ENCODE assay signal across 8 mouse cellular contexts in genomic region chr1:172512962-172513361, GRCm38 (mm10). TPM values are rescaled to one million over a fixed set of nuclear protein-coding genes. Genes with fewer than 3 reads are reported as not detected.
A peak's percentile ranks its signal among the peaks of the same experiment; 100 is the strongest.
DNase-seq lines count a peak whose midpoint lies in the region; ATAC-seq and TF ChIP-seq lines count a peak whose summit lies in the region.

No protein-coding gene starts in this region.

- peak overlapping the region; percentile 51 for H3K4me2 ChIP-seq in heart, embryonic 13.5 days
- peak overlapping the region; percentile 20 for H3K4me2 ChIP-seq in kidney, embryonic 14.5 days (replicated peaks; ENCODE audit: low read depth, low read length)

- DNase-seq in G1E (ENCODE audit: low spot score), result no peak
- DNase-seq in lung, postnatal 10 days, result peak; percentile 86
- no peak for DNase-seq in left cerebral cortex, adult 18-20 months (ENCODE audit: low spot score in 2 of 2)
- no peak for DNase-seq in left cerebral cortex, adult 8-10 months (ENCODE audit: low spot score in 2 of 2)

- H3K9me3 ChIP-seq in G1E (replicated peaks), result peaks cover 5% of the 10 kb centered on the region
- peaks cover 7% of the 10 kb centered on the region for H3K9me3 ChIP-seq in heart, embryonic 13.5 days
- H3K9me3 ChIP-seq in kidney, embryonic 14.5 days (ENCODE audit: control insufficient read depth, low read length), result peaks cover 7% of the 10 kb centered on the region; the same call in 1 of the 2 replicates

- 12% methylated on average over 13 of the region's 13 CpGs for WGBS in heart, embryonic 13.5 days
- WGBS in kidney, embryonic 14.5 days, result 20% methylated on average over 13 of the region's 13 CpGs
- 56% methylated on average over 13 of the region's 13 CpGs for WGBS in small intestine, adult 2 months

- TF ChIP-seq CTCF in G1E (IDR thresholded peaks at IDR 0.05; ENCODE audit: low read depth, low read length), result no peak
- no peak for TF ChIP-seq CTCF in bone marrow macrophage, adult 2 months (IDR thresholded peaks at IDR 0.05; ENCODE audit: low read depth, low read length)
- peak; percentile 32; the same call in 1 of the 2 replicates for TF ChIP-seq CTCF in small intestine, adult 2 months (IDR thresholded peaks at IDR 0.05; ENCODE audit: extremely low read depth, insufficient read length, insufficient replicate concordance, low read depth, low read length)

- no peaks in the 10 kb centered on the region for H3K27me3 ChIP-seq in G1E (ENCODE audit: insufficient read depth, low read length)
- no peaks in the 10 kb centered on the region for H3K27me3 ChIP-seq in heart, embryonic 13.5 days (replicated peaks)
- no peaks in the 10 kb centered on the region for H3K27me3 ChIP-seq in kidney, embryonic 14.5 days (ENCODE audit: control insufficient read depth, insufficient read depth, low read length)
- H3K27me3 ChIP-seq in small intestine, adult 2 months (ENCODE audit: control insufficient read depth, insufficient read depth, low read length), result no peaks in the 10 kb centered on the region

- no peak for TF ChIP-seq POLR2A in bone marrow macrophage, adult 2 months (IDR thresholded peaks at IDR 0.05; ENCODE audit: borderline replicate concordance, low read depth, low read length)
- TF ChIP-seq POLR2A in small intestine, adult 2 months (IDR thresholded peaks at IDR 0.05; ENCODE audit: low read depth, low read length), result no peak

- peak; percentile 40 for ATAC-seq in G1E (ENCODE audit: extremely low read depth, insufficient number of reproducible peaks, low FRiP score, poor library complexity, severe bottlenecking)
- ATAC-seq in heart, embryonic 13.5 days (ENCODE audit: extremely low read depth, insufficient number of reproducible peaks, low FRiP score, low TSS enrichment), result no peak
- ATAC-seq in kidney, embryonic 14.5 days (ENCODE audit: low FRiP score, low TSS enrichment), result peak; percentile 34; the same call in 1 of the 2 replicates

- H3K36me3 ChIP-seq in G1E (replicated peaks), result peaks cover 18% of the 10 kb centered on the region
- H3K36me3 ChIP-seq in heart, embryonic 13.5 days, result peaks cover 15% of the 10 kb centered on the region
- H3K36me3 ChIP-seq in kidney, embryonic 14.5 days (ENCODE audit: control insufficient read depth, insufficient read depth, low read length), result no peaks in the 10 kb centered on the region
- peaks cover 3% of the 10 kb centered on the region; the same call in 1 of the 2 replicates for H3K36me3 ChIP-seq in small intestine, adult 2 months (ENCODE audit: control insufficient read depth, insufficient read depth, low read length)

- peak overlapping the region; percentile 83 for H3K27ac ChIP-seq in bone marrow macrophage, adult 2 months (ENCODE audit: insufficient read depth, low read depth, low read length)
- peak overlapping the region; percentile 85 for H3K27ac ChIP-seq in heart, embryonic 13.5 days (replicated peaks)
- H3K27ac ChIP-seq in kidney, embryonic 14.5 days (ENCODE audit: low read depth, low read length), result peak overlapping the region; percentile 57; the same call in 1 of the 2 replicates
- H3K27ac ChIP-seq in small intestine, adult 2 months (ENCODE audit: insufficient read depth, low read depth, low read length), result peak overlapping the region; percentile 81

- peak overlapping the region; percentile 69 for H3K9ac ChIP-seq in heart, embryonic 13.5 days
- H3K9ac ChIP-seq in kidney, embryonic 14.5 days (ENCODE audit: low read depth, low read length), result peak overlapping the region; percentile 40; the same call in 1 of the 2 replicates

- H3K4me3 ChIP-seq in G1E (ENCODE audit: low read depth, low read length), result no peak overlapping the region; the same call in 1 of the 2 replicates
- peak overlapping the region; percentile 44 for H3K4me3 ChIP-seq in bone marrow macrophage, adult 2 months (ENCODE audit: insufficient read depth, low read length)
- H3K4me3 ChIP-seq in heart, embryonic 13.5 days, result peak overlapping the region; percentile 5; the same call in 1 of the 2 replicates
- no peak overlapping the region for H3K4me3 ChIP-seq in kidney, embryonic 14.5 days (ENCODE audit: low read length)
- no peak overlapping the region for H3K4me3 ChIP-seq in small intestine, adult 2 months (ENCODE audit: low read depth, low read length)

- H3K4me1 ChIP-seq in G1E (ENCODE audit: insufficient read depth, low read depth, low read length), result peaks cover 52% of the 10 kb centered on the region
- H3K4me1 ChIP-seq in bone marrow macrophage, adult 2 months (ENCODE audit: control insufficient read depth, insufficient read depth, low read length), result peaks cover 30% of the 10 kb centered on the region
- peaks cover 73% of the 10 kb centered on the region for H3K4me1 ChIP-seq in heart, embryonic 13.5 days
- H3K4me1 ChIP-seq in kidney, embryonic 14.5 days (ENCODE audit: control insufficient read depth, insufficient read depth, low read length), result peaks cover 14% of the 10 kb centered on the region
- peaks cover 22% of the 10 kb centered on the region for H3K4me1 ChIP-seq in small intestine, adult 2 months (ENCODE audit: control insufficient read depth, insufficient read depth, insufficient read length, low read length)

RNA-seq across cellular contexts. Expression of gene Cfap45, which starts 7.6 kb away (rescaled TPM):
- 4.6 TPM in 1 of 2 replicates, not detected in the other for total RNA-seq in G1E (2014; fragmentation: Nextera tagmentation)
- total RNA-seq in G1E (2017), result 0.12 and 0.33 TPM in 2 replicates
- not detected in 2 replicates for polyA plus RNA-seq in G1E (2012)
- 0.87 and 1.2 TPM in 2 replicates for polyA plus RNA-seq in bone marrow macrophage, adult 2 months (2012; ENCODE audit: insufficient read depth, insufficient read length, missing spikeins)
- 1.9 and 2.4 TPM in 2 replicates for polyA plus RNA-seq in heart, embryonic 13.5 days (2015; fragmentation: Nextera tagmentation; extraction: Ambion mirVana)
- polyA plus RNA-seq in kidney, embryonic 14.5 days (2014; fragmentation: Nextera tagmentation; extraction: Ambion mirVana), result 1.0 and 1.2 TPM in 2 replicates
- 0.29 and 1.3 TPM in 2 replicates for polyA plus RNA-seq in small intestine, adult 2 months (2012; rRNA removed)
- 1 to 10 TPM; 2.9 to 4.2 TPM for total RNA-seq in left cerebral cortex, adult 18-20 months (2021)
- 1 to 10 TPM; 3.7 to 4.7 (median 4.1) TPM for total RNA-seq in left cerebral cortex, adult 8-10 months (2022)

RNA-seq across cellular contexts. Expression of gene Tagln2, which starts 13.1 kb away (rescaled TPM):
- total RNA-seq in G1E (2014; fragmentation: Nextera tagmentation) (1,068 and 1,186 TPM in 2 replicates), G1E (2017) (618 and 679 TPM in 2 replicates)
- polyA plus RNA-seq in G1E (2012), result 1,022 and 1,501 TPM in 2 replicates
- polyA plus RNA-seq in bone marrow macrophage, adult 2 months (2012; ENCODE audit: insufficient read depth, insufficient read length, missing spikeins), result 316 and 321 TPM in 2 replicates
- 312 and 327 TPM in 2 replicates for polyA plus RNA-seq in heart, embryonic 13.5 days (2015; fragmentation: Nextera tagmentation; extraction: Ambion mirVana)
- polyA plus RNA-seq in kidney, embryonic 14.5 days (2014; fragmentation: Nextera tagmentation; extraction: Ambion mirVana), result 81.0 and 139 TPM in 2 replicates
- 149 and 284 TPM in 2 replicates for polyA plus RNA-seq in small intestine, adult 2 months (2012; rRNA removed)
- total RNA-seq in left cerebral cortex, adult 18-20 months (2021), result 10 to 100 TPM in 1 of 2 experiments, 1 to 10 TPM in 1; 8.2 to 12.3 TPM
- total RNA-seq in left cerebral cortex, adult 8-10 months (2022), result 10 to 100 TPM in 3 of 4 experiments, 1 to 10 TPM in 1; 9.6 to 15.4 (median 12.5) TPM

RNA-seq across cellular contexts. Expression of gene Igsf9, which starts 31.4 kb away (rescaled TPM):
- total RNA-seq in G1E (2014; fragmentation: Nextera tagmentation), result not detected in 2 replicates
- 0.12 and 0.38 TPM in 2 replicates for total RNA-seq in G1E (2017)
- not detected in 2 replicates for polyA plus RNA-seq in G1E (2012)
- 6.3 and 7.6 TPM in 2 replicates for polyA plus RNA-seq in bone marrow macrophage, adult 2 months (2012; ENCODE audit: insufficient read depth, insufficient read length, missing spikeins)
- polyA plus RNA-seq in heart, embryonic 13.5 days (2015; fragmentation: Nextera tagmentation; extraction: Ambion mirVana), result 9.2 and 9.6 TPM in 2 replicates
- polyA plus RNA-seq in kidney, embryonic 14.5 days (2014; fragmentation: Nextera tagmentation; extraction: Ambion mirVana), result 37.8 and 41.8 TPM in 2 replicates
- polyA plus RNA-seq in small intestine, adult 2 months (2012; rRNA removed), result 145 and 516 TPM in 2 replicates
- 1 to 10 TPM; 6.3 to 7.0 TPM for total RNA-seq in left cerebral cortex, adult 18-20 months (2021)
- total RNA-seq in left cerebral cortex, adult 8-10 months (2022), result 1 to 10 TPM; 5.2 to 9.1 (median 7.9) TPM

RNA-seq across cellular contexts. Expression of gene Slamf9, which starts 37.8 kb away (rescaled TPM):
- not detected in 2 replicates for total RNA-seq in G1E (2014; fragmentation: Nextera tagmentation)
- not detected in 2 replicates for total RNA-seq in G1E (2017)
- not detected in 2 replicates for polyA plus RNA-seq in G1E (2012)
- polyA plus RNA-seq in bone marrow macrophage, adult 2 months (2012; ENCODE audit: insufficient read depth, insufficient read length, missing spikeins), result 90.6 and 98.9 TPM in 2 replicates
- polyA plus RNA-seq in heart, embryonic 13.5 days (2015; fragmentation: Nextera tagmentation; extraction: Ambion mirVana), result 1.2 and 1.3 TPM in 2 replicates
- 0.74 and 0.97 TPM in 2 replicates for polyA plus RNA-seq in kidney, embryonic 14.5 days (2014; fragmentation: Nextera tagmentation; extraction: Ambion mirVana)
- polyA plus RNA-seq in small intestine, adult 2 months (2012; rRNA removed), result 2.1 TPM in 2 replicates
- 1 to 10 TPM in 1 of 2 experiments, under 1 TPM in 1; 0.61 to 1.0 TPM for total RNA-seq in left cerebral cortex, adult 18-20 months (2021)
- 1 to 10 TPM in 3 of 4 experiments, under 1 TPM in 1; 0.27 to 5.6 (median 3.3) TPM for total RNA-seq in left cerebral cortex, adult 8-10 months (2022)

RNA-seq across cellular contexts. Expression of gene Vsig8, which starts 42.8 kb away (rescaled TPM):
- not detected in 2 replicates for total RNA-seq in G1E (2014; fragmentation: Nextera tagmentation)
- total RNA-seq in G1E (2017), result not detected in 2 replicates
- not detected in 2 replicates for polyA plus RNA-seq in G1E (2012)
- not detected in 2 replicates for polyA plus RNA-seq in bone marrow macrophage, adult 2 months (2012; ENCODE audit: insufficient read depth, insufficient read length, missing spikeins)
- polyA plus RNA-seq in heart, embryonic 13.5 days (2015; fragmentation: Nextera tagmentation; extraction: Ambion mirVana), result 0.15 and 0.25 TPM in 2 replicates
- polyA plus RNA-seq in kidney, embryonic 14.5 days (2014; fragmentation: Nextera tagmentation; extraction: Ambion mirVana), result 0.19 and 0.54 TPM in 2 replicates
- 0.35 and 1.0 TPM in 2 replicates for polyA plus RNA-seq in small intestine, adult 2 months (2012; rRNA removed)
- total RNA-seq in left cerebral cortex, adult 18-20 months (2021), result under 1 TPM; 0.21 to 0.23 TPM
- total RNA-seq in left cerebral cortex, adult 8-10 months (2022), result under 1 TPM; 0.32 to 0.67 (median 0.57) TPM

Comparison
In these comparisons a context has a peak if more than half of its experiments do, and no peak if none do; other contexts are left out.
1. H3K4me3 ChIP-seq: peak in bone marrow macrophage, adult 2 months (single experiment) and heart, embryonic 13.5 days (single experiment); none in G1E (single experiment), kidney, embryonic 14.5 days (single experiment) and small intestine, adult 2 months (single experiment).
2. Peak in every context shown above with its lines, with median percentiles within 50 percentile points of each other: H3K27ac ChIP-seq.